Mouse (Mus musculus): ENCODE data around the gene Tmem144.

Gene Tmem144

DNA sequence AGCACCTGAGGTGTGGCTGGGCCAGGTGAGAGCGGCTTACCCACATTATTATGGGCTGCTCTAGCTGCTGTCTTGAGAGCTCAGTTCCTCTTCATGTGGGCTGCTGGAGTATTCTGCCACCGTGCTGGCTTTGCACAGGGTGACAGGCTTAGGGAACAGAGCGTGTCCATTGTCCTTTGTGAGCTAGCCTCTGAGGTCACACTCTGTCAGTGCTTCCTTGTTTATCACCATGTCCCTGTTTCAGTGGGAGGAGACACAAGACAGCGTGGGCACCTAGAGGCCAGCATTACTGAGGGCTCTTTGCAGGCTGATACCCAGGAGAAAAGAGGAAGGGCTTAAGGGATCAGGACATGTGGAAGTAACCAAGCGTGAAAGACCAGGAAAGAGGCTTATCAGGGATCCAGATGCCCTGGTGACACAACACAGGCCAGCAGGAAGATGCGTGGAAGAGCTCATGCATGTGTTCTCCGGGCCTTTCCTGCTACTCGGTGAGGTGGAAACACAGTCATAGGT, at the start of gene Tmem144:
TSS of gene Tmem144 (minus strand) at position 120 of the 513 bp plus-strand sequence.
- DNase-seq, result peak; percentile 10

DNA sequence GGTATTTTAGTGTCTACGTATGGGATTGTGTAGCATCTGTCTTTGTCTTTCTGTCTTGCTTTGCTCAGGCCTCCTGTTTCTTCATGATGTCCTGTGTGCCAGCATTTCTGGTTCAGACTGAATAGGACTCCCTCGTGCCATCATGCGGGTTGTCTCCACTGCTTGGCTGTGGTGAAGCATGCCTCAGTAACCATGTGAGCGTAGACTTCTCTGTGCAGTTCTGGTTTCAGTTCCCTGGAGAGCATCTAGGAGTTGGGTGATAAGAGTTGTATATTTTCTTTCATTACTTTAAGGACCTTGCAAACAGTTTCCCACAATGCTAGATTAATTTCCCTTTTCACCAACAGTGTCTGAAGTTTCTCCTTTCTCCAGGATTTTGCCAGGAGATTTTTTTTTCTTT, 49.2 kb upstream of the Tmem144 start:
- no peak for DNase-seq

DNA sequence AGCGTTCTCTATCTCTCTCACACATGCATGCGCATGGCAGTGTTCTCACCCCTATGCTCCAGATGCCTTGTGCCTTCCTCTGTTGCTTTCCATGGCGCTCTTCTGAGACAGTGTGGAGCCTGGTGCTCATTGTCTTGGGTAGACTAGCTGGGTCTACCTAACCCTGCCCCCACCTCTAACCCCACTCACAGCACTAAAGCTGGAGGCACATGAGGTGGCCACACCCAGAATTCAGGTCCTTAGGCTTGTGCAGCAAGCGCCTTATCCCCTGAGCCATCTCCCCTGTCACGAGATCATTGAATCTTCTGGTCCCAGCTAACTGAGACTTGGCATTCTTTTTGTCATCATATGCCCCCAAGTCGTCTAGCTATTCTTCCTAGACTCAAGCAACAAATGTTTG, 48.7 kb upstream of the Tmem144 start:
- DNase-seq, result no peak

DNA sequence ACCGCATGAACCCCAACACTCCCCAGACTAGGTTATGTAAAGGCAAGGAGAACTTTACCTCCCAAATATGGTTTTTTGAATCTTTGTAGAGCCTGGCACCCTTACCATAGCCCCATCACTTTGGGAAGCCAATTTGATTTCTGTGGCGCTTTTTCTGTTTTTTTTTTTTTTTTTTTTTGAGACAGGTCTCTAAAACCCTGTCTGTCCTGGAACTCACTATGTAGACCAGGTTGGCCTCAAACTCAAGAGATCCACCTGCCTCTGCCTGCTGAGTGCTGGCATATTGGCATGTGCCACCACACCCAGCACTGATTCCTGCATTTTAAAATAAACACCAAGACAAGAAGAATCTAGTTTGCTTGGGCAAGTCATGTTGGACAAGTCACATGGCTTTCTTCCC, 47.9 kb upstream of the Tmem144 start:
- DNase-seq, result no peak

DNA sequence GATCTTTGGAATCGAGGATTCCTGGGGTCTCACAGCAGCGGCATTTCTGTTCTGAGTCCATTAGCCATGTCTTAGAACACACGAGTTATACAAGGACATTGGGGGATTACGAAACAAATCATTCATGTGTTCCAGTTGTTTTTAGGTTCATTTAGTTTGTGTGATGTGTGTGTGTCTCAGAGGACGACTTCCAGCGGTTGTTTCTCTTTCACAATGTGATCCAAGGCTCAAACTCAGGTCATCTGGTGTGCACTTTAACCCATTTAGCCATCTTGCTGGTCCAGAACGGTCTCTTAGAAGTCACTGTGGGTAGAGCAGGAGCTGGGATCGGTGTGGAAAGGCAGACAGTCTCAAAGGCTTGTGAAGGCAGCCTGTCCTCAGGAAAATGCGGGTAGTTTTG, 47.3 kb upstream of the Tmem144 start:
- no peak for DNase-seq

DNA sequence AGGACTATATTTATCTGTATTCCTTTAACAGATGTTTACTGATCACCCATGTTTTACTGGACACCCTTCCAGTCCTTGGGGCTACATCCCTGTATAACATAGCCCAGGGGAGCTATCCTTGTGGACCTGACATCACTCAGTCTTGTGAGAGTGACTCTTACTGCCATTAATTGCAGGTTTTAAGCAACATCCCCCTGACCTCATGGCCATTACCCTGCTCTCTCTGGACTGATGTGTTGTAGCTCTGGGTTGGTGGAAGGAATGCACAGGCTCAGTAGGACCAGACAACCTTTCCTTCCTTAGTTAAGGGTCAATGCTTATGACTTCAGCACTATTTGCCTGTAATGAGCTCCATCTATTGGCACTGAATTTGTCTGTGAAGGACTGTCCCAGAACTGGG, 45.9 kb upstream of the Tmem144 start:
- no peak for DNase-seq

GRCm38 (mm10) chr3:79897534-79898370, 45.2 kb upstream of the Tmem144 start:
- no peak for DNase-seq

DNA sequence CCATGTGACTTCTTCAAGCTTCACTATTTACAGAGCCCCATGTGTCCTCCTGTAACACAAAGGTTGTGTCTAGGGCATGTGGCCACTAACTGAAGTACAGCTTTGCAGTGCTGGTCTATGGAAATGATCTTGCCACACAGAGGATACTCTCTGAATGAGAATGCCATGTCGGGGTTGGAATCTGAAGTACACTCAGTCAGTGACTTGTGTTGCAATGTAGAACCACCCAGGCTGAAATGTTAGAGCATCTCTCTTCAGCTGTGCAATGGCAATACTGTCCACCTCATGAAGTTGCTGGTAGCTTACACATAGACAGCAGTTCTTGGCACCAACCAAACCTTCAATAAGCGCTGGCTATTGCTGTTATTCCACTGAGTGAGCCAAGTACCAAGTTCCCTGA, 35.4 kb upstream of the Tmem144 start:
- no peak for DNase-seq

DNA sequence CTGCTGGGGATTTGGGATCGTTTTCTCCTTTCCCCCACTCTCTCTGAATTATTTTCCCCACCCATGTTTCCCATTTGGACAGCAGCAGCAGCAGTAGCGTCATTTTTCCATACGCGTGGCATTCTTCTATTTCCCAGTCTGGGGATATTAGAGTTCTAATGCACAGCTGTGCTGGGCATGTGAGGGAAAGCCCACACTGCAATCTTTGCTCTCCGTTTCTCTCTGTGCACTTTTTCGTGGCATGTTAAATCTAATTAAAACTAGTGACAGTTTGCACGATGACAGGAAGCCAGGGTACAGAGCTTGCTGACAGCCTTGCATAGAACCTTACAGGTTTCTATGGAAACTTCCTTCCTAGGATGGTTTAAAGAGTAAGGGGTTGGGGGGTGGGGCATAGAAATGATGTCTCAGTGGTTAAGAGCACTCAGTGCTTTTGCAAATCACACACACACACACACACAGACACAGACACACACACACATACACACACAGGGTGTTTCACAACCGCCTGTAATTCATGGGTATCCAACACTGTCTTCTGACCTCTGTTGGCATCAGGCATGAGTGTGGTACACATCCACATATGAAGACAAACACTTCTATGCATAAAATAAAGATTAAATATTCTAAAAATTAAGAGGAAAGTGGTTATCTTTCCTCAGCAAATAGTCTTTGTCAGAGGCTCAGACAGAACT, 34.7 kb upstream of the Tmem144 start:
- DNase-seq, result no peak

DNA sequence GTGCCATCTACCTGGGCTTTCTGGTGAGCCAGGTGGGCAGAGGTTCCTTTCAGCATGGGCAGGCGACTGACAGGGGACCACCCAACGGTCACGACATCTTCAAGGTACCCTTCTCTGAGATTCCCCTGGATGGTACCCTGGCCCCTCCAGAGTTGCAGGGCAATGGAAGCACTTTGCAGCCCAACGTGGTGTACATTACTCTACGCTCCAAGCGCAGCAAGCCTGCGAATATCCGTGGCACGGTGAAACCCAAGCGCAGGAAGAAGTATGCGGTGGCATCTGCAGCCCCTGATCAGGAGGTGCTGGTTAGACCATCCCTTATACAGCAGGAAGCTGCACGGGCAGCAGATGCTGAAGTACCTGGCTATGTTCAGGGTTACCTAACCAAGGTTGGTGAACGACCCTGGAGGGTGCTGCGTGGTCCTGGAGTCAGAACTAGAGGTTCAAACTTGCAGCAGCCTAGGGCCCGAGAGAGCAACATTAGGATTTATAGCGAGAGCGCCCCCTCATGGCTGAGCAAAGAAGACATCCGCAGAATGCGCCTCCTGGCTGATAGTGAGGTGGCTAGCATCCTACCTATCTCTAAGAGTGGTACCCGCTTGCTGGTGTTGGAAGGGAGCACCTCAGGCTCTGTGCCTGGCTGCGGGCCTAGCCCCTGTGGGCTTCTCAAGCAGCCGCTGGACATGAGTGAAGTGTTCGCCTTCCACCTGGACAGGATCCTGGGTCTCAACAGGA, 34.0 kb upstream of the Tmem144 start:
- DNase-seq, result peak; percentile 67

GRCm38 (mm10) chr3:79885686-79886356, 33.2 kb upstream of the Tmem144 start:
- DNase-seq, result peak; percentile 59

- DNase-seq, result peak; percentile 80
These were observed 32.2 kb upstream of the Tmem144 start for GRCm38 (mm10) chr3:79884761-79885189.

- no peak for DNase-seq
These were observed 31.7 kb upstream of the Tmem144 start, which contains the start of gene Fam198b for GRCm38 (mm10) chr3:79884305-79884704. TSS of gene Fam198b (plus strand) at chr3:79884533.

- DNase-seq, result peak; percentile 83
These were observed 30.5 kb upstream of the Tmem144 start for GRCm38 (mm10) chr3:79883092-79883491.

DNA sequence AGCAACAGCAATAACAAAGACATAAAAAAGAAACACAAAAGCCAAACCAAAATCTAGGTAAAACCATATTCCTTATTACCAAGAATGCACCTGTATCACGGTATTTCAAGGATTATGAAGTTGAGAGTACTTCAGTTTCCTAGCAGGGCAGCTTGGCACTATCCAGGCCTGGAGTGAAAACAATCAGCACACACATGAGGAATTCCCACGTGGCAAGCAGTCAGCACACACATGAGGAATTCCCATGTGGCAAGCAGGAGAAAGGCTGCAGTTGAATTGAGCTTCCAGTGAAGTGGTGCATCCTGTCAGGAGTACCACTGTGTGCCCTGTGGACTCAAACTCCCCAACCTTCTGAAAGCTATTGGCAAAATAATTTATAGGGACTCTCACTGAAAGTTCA, 29.1 kb upstream of the Tmem144 start:
- no peak for DNase-seq

DNA sequence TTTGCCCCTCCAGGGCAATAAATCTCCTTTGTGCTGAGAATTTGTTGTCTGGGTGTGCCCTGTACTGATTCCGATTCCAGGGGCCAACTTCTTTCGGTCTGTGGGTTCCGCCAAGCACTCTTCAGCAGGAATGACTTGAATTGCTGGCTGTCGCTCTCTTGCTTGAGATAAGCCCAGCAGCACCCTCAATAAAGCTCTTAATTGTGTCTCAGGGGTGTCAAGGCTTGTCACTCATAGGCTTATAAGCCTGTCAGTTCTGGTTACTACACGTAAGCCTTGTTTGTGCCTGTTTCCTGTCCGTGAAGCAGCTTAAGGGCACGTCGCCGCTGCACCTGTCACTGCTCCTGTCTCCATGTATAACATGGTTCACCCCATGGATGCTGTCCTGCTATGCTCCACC, 26.7 kb upstream of the Tmem144 start:
- DNase-seq, result no peak

DNA sequence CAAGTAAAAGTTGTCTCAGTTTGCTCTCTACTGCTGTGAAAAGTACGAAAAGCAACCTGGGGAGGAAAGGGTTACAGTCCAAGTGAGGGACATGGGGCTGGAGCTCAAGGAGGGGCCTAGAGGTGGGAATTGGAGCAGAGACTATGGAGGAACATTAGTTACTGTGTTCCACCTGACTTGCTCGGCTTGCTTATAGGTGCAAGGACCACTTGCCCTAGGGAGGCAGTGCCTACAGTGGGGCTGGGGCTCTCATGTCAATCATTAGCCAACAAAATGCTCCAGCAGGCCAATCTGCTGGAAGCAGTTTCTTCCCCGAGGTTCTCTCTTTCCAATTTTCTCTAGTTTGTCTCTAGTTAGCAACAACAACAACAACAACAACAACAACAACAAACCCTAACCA, 25.8 kb upstream of the Tmem144 start:
- no peak for DNase-seq

- no peak for DNase-seq
These were observed 22.9 kb upstream of the Tmem144 start for GRCm38 (mm10) chr3:79875471-79875870.

GRCm38 (mm10) chr3:79867121-79867709, 14.6 kb upstream of the Tmem144 start:
- DNase-seq, result no peak

- no peak for DNase-seq
These were observed 14.0 kb upstream of the Tmem144 start for GRCm38 (mm10) chr3:79866526-79866925.

GRCm38 (mm10) chr3:79866089-79866488, 13.5 kb upstream of the Tmem144 start:
- no peak for DNase-seq

DNA sequence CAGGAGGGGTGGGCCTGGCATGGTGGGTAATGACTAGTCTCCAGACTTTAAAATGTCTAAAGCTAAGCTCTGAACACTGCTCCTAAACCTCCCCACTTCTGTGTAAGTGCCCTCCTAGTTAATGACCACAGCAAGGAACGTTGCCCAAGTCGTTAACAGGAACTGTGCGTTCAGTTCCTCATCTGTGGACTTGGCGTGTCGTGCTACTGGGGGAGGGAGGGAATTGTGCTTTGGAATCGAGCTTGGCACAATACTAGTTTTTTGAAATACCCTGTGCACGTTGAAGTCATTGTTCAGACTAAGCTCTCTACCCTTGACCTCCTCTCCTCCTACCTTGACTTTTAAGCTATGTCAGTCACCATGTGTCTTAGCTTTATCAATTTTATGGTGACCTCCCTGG, 12.3 kb upstream of the Tmem144 start:
- no peak for DNase-seq

Measured in lung, postnatal 14 days (tissue).